Mouse (Mus musculus) heart, embryonic 12.5 days (tissue): Measurements from ENCODE around the gene Bace2. TPM values are rescaled to one million over a fixed set of nuclear protein-coding genes. Genes with fewer than 3 reads are reported as not detected.
A peak's percentile ranks its signal among the peaks of the same experiment; 100 is the strongest.

ENCODE experiments used
- ATAC-seq: fragments of 200-750 bp; cut with Nextera tagmentation; 2 replicates; pipeline ENCODE4 v1.8.0; 2017; ENCODE audit warnings: moderate TSS enrichment, moderate library complexity; ENCODE audit not compliant: insufficient number of reproducible peaks, low FRiP score
- H3K27ac ChIP-seq: fragments of 300-500 bp; sonication (generic); 2 replicates; pipeline ENCODE4 v1.5.1; 2016; ENCODE audit warnings: mild to moderate bottlenecking, moderate library complexity; ENCODE audit not compliant: poor library complexity, severe bottlenecking
- H3K27me3 ChIP-seq: fragments of 300-500 bp; sonication (generic); replicated peaks from 2 replicates; pipeline ENCODE4 v1.6.1; 2016; ENCODE audit warnings: mild to moderate bottlenecking, moderate library complexity
- H3K36me3 ChIP-seq: fragments of 300-500 bp; sonication (generic); 2 replicates; pipeline ENCODE4 v1.6.1; 2016; ENCODE audit warnings: mild to moderate bottlenecking, moderate library complexity
- H3K4me1 ChIP-seq: fragments of 300-500 bp; sonication (generic); replicated peaks from 2 replicates; pipeline ENCODE4 v1.6.1; 2016; ENCODE audit warnings: mild to moderate bottlenecking
- H3K4me2 ChIP-seq: fragments of 300-500 bp; sonication (generic); 2 replicates; pipeline ENCODE4 v1.6.1; 2016; ENCODE audit warnings: mild to moderate bottlenecking, moderate library complexity
- H3K4me3 ChIP-seq: fragments of 300-500 bp; sonication (generic); 2 replicates; pipeline ENCODE4 v1.5.1; 2016; ENCODE audit warnings: mild to moderate bottlenecking
- H3K9ac ChIP-seq: fragments of 300-500 bp; sonication (generic); 2 replicates; pipeline ENCODE4 v1.6.1; 2016; ENCODE audit warnings: mild to moderate bottlenecking, moderate library complexity
- H3K9me3 ChIP-seq: fragments of 300-500 bp; sonication (generic); replicated peaks from 2 replicates; pipeline ENCODE4 v1.6.1; 2016; ENCODE audit warnings: mild to moderate bottlenecking, moderate library complexity
- WGBS: fragments of 180-500 bp; shearing (Covaris S2); methylation state at CpG from one replicate; pipeline ENCODE4 v1.1.7; 2016; 5-methylcytosine and 5-hydroxymethylcytosine counted together
- polyA plus RNA-seq: library from polyadenylated mRNA; unstranded; fragments of >200 nt; fragmentation: Nextera tagmentation; extraction: Ambion mirVana; gene quantifications from 2 replicates; pipeline ENCODE4 v1.2.1, GENCODE M21; 2016

Gene Bace2
- polyA plus RNA-seq, 1 experiment from 2014 or later = 66.2 TPM

- Histone ChIP-seq H3K4me1 (peaks cover 37% of the 10 kb centered on the region), H3K27ac (no peak overlapping the region), H3K36me3 (no peaks in the 10 kb centered on the region), H3K4me2 (peak overlapping the region; percentile 99), H3K27me3 (0 out of 2 replicates have a peak, but pooled peaks cover 8% of the 10 kb centered on the region), H3K4me3 (peak overlapping the region; percentile 82), H3K9me3 (no peaks in the 10 kb centered on the region), H3K9ac (peak overlapping the region; percentile 81)
- ATAC-seq = peak; percentile 66
- WGBS = under 1% methylated on average over 25 of the region's 25 CpGs
Observed at GRCm38 (mm10) chr16:97357188-97357821, 763 bp downstream of the Bace2 start.

- Histone ChIP-seq H3K4me2 (no peak overlapping the region), H3K27ac (no peak overlapping the region), H3K4me3 (no peak overlapping the region), H3K4me1 (peaks cover 42% of the 10 kb centered on the region), H3K36me3 (no peaks in the 10 kb centered on the region), H3K27me3 (0 out of 2 replicates have a peak, but pooled peaks cover 4% of the 10 kb centered on the region), H3K9ac (no peak overlapping the region), H3K9me3 (no peaks in the 10 kb centered on the region)
- ATAC-seq = peak; percentile 69
- WGBS = 22% methylated on average over 8 of the region's 8 CpGs
Observed at GRCm38 (mm10) chr16:97362231-97362888, 5.8 kb downstream of the Bace2 start.

- H3K4me2 ChIP-seq = no peak overlapping the region
- H3K4me3 ChIP-seq = no peak overlapping the region
- ATAC-seq = no peak
- no peaks in the 10 kb centered on the region for H3K27me3 ChIP-seq
- H3K36me3 ChIP-seq = no peaks in the 10 kb centered on the region
- no peaks in the 10 kb centered on the region for H3K9me3 ChIP-seq
- no peak overlapping the region for H3K9ac ChIP-seq
- H3K4me1 ChIP-seq = peaks cover 21% of the 10 kb centered on the region
- WGBS = 60% methylated on average over 2 of the region's 2 CpGs
- H3K27ac ChIP-seq = no peak overlapping the region
Observed at GRCm38 (mm10) chr16:97366141-97366540, 9.6 kb downstream of the Bace2 start.

- H3K4me3 ChIP-seq = no peak overlapping the region
- H3K27me3 ChIP-seq = no peaks in the 10 kb centered on the region
- no peaks in the 10 kb centered on the region for H3K9me3 ChIP-seq
- no peak overlapping the region for H3K27ac ChIP-seq
- H3K4me2 ChIP-seq = no peak overlapping the region
- H3K9ac ChIP-seq = no peak overlapping the region
- no peaks in the 10 kb centered on the region for H3K36me3 ChIP-seq
- WGBS = 70% methylated on average over 4 of the region's 4 CpGs
- no peak for ATAC-seq
- H3K4me1 ChIP-seq = no peaks in the 10 kb centered on the region
Observed at GRCm38 (mm10) chr16:97370258-97370657, 13.7 kb downstream of the Bace2 start.

- Histone ChIP-seq H3K27ac (no peak overlapping the region; the same call in 1 of the 2 replicates), H3K4me2 (no peak overlapping the region), H3K9me3 (no peaks in the 10 kb centered on the region), H3K27me3 (no peaks in the 10 kb centered on the region), H3K36me3 (no peaks in the 10 kb centered on the region), H3K9ac (no peak overlapping the region), H3K4me1 (peaks cover 37% of the 10 kb centered on the region), H3K4me3 (no peak overlapping the region)
- WGBS = 25% methylated on average over 2 of the region's 2 CpGs
- ATAC-seq = peak; percentile 63; the same call in 1 of the 2 replicates
Observed at GRCm38 (mm10) chr16:97387955-97388354, 31.4 kb downstream of the Bace2 start.

GRCm38 (mm10) chr16:97391289-97391688 is 34.7 kb downstream of the Bace2 start:
- Histone ChIP-seq H3K9me3 (no peaks in the 10 kb centered on the region), H3K36me3 (no peaks in the 10 kb centered on the region), H3K9ac (no peak overlapping the region), H3K4me1 (peaks cover 38% of the 10 kb centered on the region), H3K4me3 (no peak overlapping the region), H3K4me2 (no peak overlapping the region), H3K27me3 (no peaks in the 10 kb centered on the region), H3K27ac (0 out of 2 replicates have a peak overlapping the region, but pooled peaks have one; percentile 3)
- ATAC-seq = 0 out of 2 replicates have a peak, but pooled peaks have one; percentile 25
- 5% methylated on average over 2 of the region's 2 CpGs for WGBS

GRCm38 (mm10) chr16:97391701-97392384 is 35.3 kb downstream of the Bace2 start:
- ATAC-seq = no peak
- Histone ChIP-seq H3K9me3 (no peaks in the 10 kb centered on the region), H3K27ac (no peak overlapping the region), H3K9ac (no peak overlapping the region), H3K4me2 (no peak overlapping the region), H3K4me3 (no peak overlapping the region), H3K4me1 (peaks cover 41% of the 10 kb centered on the region), H3K27me3 (no peaks in the 10 kb centered on the region), H3K36me3 (no peaks in the 10 kb centered on the region)
- WGBS = 27% methylated on average over 3 of the region's 3 CpGs

GRCm38 (mm10) chr16:97396436-97396835 is 39.9 kb downstream of the Bace2 start:
- Histone ChIP-seq H3K9me3 (no peaks in the 10 kb centered on the region), H3K9ac (no peak overlapping the region), H3K4me2 (no peak overlapping the region), H3K36me3 (no peaks in the 10 kb centered on the region), H3K27ac (no peak overlapping the region), H3K27me3 (no peaks in the 10 kb centered on the region), H3K4me3 (no peak overlapping the region), H3K4me1 (peaks cover 33% of the 10 kb centered on the region)
- no peak for ATAC-seq
- 70% methylated on average over 4 of the region's 4 CpGs for WGBS

- WGBS = 39% methylated on average over 2 of the region's 2 CpGs
- Histone ChIP-seq H3K27me3 (no peaks in the 10 kb centered on the region), H3K4me2 (no peak overlapping the region), H3K4me1 (peaks cover 18% of the 10 kb centered on the region), H3K36me3 (no peaks in the 10 kb centered on the region), H3K27ac (no peak overlapping the region), H3K4me3 (no peak overlapping the region), H3K9ac (no peak overlapping the region), H3K9me3 (no peaks in the 10 kb centered on the region)
- ATAC-seq = no peak
Observed at GRCm38 (mm10) chr16:97397945-97398531, 41.5 kb downstream of the Bace2 start.

- H3K27ac ChIP-seq = no peak overlapping the region
- peaks cover 18% of the 10 kb centered on the region for H3K4me1 ChIP-seq
- no peak overlapping the region for H3K9ac ChIP-seq
- no peaks in the 10 kb centered on the region for H3K36me3 ChIP-seq
- no peaks in the 10 kb centered on the region for H3K27me3 ChIP-seq
- 85% methylated on average over 4 of the region's 4 CpGs for WGBS
- no peak overlapping the region for H3K4me2 ChIP-seq
- H3K9me3 ChIP-seq = no peaks in the 10 kb centered on the region
- ATAC-seq = no peak
- H3K4me3 ChIP-seq = no peak overlapping the region
Observed at GRCm38 (mm10) chr16:97399991-97400390, 43.4 kb downstream of the Bace2 start.

- no peaks in the 10 kb centered on the region for H3K9me3 ChIP-seq
- H3K9ac ChIP-seq = no peak overlapping the region
- no peak overlapping the region for H3K4me3 ChIP-seq
- H3K4me1 ChIP-seq = peaks cover 13% of the 10 kb centered on the region
- no peaks in the 10 kb centered on the region for H3K36me3 ChIP-seq
- H3K27me3 ChIP-seq = no peaks in the 10 kb centered on the region
- no peak overlapping the region for H3K4me2 ChIP-seq
- no peak overlapping the region for H3K27ac ChIP-seq
- no peak for ATAC-seq
Observed at GRCm38 (mm10) chr16:97401741-97402140, 45.2 kb downstream of the Bace2 start.
